Mouse (Mus musculus): ENCODE measurements around the gene Dlg2.

- TF ChIP-seq GATA1 (IDR thresholded peaks at IDR 0.05; ENCODE audit: borderline replicate concordance, low read length) (no peak), FLI1 (IDR thresholded peaks at IDR 0.05; ENCODE audit: low read length) (no peak)
Measured at GRCm38 (mm10) chr7:92464290-92464689, 1987.8 kb downstream of the Dlg2 start.
